Mouse (Mus musculus): Measurements from ENCODE around the gene Cacna2d4. TPM values are rescaled to one million over a fixed set of nuclear protein-coding genes. Genes with fewer than 3 reads are reported as not detected.

Cacna2d4 gene
- polyA plus RNA-seq, 1 experiment from 2014 or later, result not detected

DNA sequence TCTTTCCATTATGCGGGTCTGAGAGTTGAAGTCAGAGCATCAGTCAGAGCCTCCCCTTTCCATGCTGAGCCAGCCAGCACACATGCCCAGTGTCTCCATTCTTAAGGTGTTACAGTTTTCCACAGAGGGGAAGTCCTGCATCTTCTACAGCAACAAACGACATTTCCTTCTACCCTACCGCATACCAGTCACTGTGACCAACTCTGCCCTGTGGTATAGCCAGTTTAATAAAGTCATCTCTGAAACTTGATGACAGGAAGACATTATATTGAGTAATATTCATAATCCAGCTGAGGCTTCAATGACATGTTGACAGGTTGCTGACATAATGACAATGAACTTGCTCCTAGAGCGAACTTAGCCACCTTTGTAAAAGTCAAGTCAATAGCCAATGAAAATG is 154.4 kb downstream of the Cacna2d4 start:
- no peak for ATAC-seq (ENCODE audit: low read depth)
- Histone ChIP-seq H3K36me3 (no peaks in the 10 kb centered on the region), H3K4me2 (no peak overlapping the region), H3K27me3 (no peaks in the 10 kb centered on the region), H3K9ac (no peak overlapping the region), H3K9me3 (replicated peaks) (no peaks in the 10 kb centered on the region), H3K4me1 (replicated peaks) (peaks cover 34% of the 10 kb centered on the region), H3K4me3 (replicated peaks) (no peak overlapping the region), H3K27ac (no peak overlapping the region)
- no peak for DNase-seq
- WGBS (ENCODE audit: insufficient replicate concordance), result 79% methylated on average over 4 of the region's 4 CpGs

DNA sequence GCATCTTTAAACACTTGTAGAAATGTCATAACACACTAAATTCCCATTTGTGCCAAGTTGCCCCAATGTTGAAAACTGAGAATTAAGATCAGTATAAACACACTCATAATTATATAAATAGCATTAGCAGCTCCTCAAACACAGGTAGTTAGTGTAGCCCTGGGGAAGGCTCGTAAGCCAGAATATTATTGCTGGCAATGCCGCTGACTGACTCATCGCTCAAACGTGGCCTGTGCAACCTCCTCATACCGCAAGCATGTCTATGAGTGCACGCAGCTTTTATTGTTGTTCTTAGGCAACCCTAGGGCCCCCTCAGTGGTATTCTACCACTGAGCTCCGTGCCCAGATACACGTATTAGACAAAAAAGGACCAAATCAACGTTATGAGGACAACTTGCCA is 156.5 kb downstream of the Cacna2d4 start:
- Histone ChIP-seq H3K36me3 (no peaks in the 10 kb centered on the region), H3K4me1 (replicated peaks) (peaks cover 27% of the 10 kb centered on the region), H3K9ac (no peak overlapping the region), H3K27ac (no peak overlapping the region), H3K4me2 (no peak overlapping the region), H3K4me3 (replicated peaks) (no peak overlapping the region), H3K27me3 (no peaks in the 10 kb centered on the region), H3K9me3 (replicated peaks) (no peaks in the 10 kb centered on the region)
- ATAC-seq (ENCODE audit: low read depth), result no peak
- 78% methylated on average over 9 of the region's 9 CpGs for WGBS (ENCODE audit: insufficient replicate concordance)
- no peak for DNase-seq

DNA sequence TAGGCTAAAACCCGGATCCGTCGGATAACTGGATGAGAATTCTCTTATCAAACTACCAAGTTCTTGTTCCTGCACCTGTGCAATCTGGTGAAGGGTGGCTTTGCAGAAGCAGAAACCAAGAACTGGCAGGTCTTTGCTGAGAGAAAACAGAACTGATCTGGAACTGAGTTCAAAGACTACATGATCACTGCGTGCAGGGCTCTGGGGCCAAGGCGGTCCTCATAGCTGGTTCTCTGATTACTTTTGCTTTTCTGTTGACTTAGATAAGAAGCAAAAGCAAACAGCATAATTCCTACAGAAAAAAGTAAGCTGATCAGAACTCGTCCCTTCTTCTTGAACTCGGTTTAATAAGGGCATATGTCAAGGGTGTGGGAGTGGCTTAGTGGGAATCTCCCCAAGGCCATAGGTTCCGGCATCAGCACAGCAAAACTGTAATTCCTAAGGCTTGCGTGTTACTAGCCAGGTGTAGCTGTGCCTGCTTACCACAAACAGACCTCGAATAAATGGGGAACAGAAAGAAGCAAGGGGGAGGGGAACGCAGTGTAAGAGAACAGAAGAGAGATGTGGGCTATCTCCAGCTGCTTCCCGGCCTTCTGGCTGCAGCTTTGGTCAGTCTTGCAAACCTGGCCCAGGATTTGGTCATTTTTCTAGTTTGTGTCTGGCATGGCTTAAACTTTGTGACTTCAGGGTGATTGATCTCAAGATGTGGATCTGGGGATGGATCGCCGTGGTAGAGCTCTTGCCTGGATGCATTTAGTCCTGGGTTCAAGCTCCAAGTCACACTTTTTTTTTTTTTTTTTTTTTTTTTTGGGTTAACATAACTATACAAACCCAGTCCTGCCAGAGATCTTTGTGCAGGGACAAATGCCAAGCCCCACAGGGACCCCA is 159.3 kb downstream of the Cacna2d4 start:
- Histone ChIP-seq H3K4me1 (replicated peaks) (peaks cover 16% of the 10 kb centered on the region), H3K9ac (no peak overlapping the region), H3K27me3 (no peaks in the 10 kb centered on the region), H3K4me3 (replicated peaks) (no peak overlapping the region), H3K36me3 (no peaks in the 10 kb centered on the region), H3K27ac (peak overlapping the region; percentile 4; the same call in 1 of the 2 replicates), H3K4me2 (peak overlapping the region; percentile 7), H3K9me3 (replicated peaks) (no peaks in the 10 kb centered on the region)
- 36% methylated on average over 14 of the region's 14 CpGs for WGBS (ENCODE audit: insufficient replicate concordance)
- ATAC-seq (ENCODE audit: low read depth) (peak; percentile 34; the same call in 1 of the 2 replicates), DNase-seq (no peak)

DNA sequence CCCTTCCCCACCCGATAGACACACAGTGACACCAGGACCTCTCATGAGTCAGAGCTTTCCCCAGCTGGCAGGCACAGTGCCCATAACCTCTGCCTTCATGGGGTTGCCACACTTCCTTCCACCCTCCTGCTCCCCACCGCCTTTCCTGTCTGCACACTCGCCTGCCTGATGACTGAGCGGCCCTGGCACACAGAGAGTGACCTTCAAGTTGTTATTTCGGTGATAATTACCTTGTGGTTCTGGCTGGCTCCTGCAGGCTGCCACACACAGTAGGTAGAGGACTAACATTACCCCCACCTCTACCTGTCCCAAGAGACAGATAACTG is 159.9 kb downstream of the Cacna2d4 start:
- 23% methylated on average over 5 of the region's 5 CpGs for WGBS (ENCODE audit: insufficient replicate concordance)
- H3K4me1 ChIP-seq (replicated peaks), result peaks cover 16% of the 10 kb centered on the region
- no peak overlapping the region; the same call in 1 of the 2 replicates for H3K27ac ChIP-seq
- no peak overlapping the region for H3K9ac ChIP-seq
- ATAC-seq (ENCODE audit: low read depth), result peak; percentile 47
- H3K9me3 ChIP-seq (replicated peaks), result no peaks in the 10 kb centered on the region
- DNase-seq, result no peak
- H3K4me3 ChIP-seq (replicated peaks), result no peak overlapping the region
- no peaks in the 10 kb centered on the region for H3K27me3 ChIP-seq
- H3K4me2 ChIP-seq, result no peak overlapping the region
- no peaks in the 10 kb centered on the region for H3K36me3 ChIP-seq

DNA sequence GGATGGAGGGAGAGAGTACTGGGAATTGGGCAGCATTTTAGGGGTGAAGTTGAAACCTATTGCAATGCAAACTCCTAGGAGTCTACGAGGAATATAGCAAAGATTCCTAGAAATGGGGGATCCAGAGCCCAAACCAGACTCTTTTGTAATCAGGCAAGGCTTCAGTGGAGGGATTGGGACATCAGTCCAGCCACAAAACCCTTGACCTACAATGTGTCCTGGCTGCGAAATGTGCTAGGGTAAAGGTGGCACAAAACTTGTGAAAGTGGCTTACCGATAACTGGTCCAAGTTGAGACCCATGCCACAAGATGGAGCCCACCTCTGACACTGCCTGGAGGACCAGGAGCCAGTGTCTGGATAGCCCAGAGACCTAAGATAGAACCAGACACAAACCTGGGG is 163.0 kb downstream of the Cacna2d4 start:
- Histone ChIP-seq H3K4me2 (no peak overlapping the region), H3K4me1 (replicated peaks) (peaks cover 35% of the 10 kb centered on the region), H3K27ac (no peak overlapping the region), H3K9ac (no peak overlapping the region), H3K36me3 (no peaks in the 10 kb centered on the region), H3K9me3 (replicated peaks) (no peaks in the 10 kb centered on the region), H3K27me3 (no peaks in the 10 kb centered on the region), H3K4me3 (replicated peaks) (no peak overlapping the region)
- WGBS (ENCODE audit: insufficient replicate concordance), result 73% methylated on average over 3 of the region's 3 CpGs
- ATAC-seq (ENCODE audit: low read depth) (no peak), DNase-seq (no peak)

DNA sequence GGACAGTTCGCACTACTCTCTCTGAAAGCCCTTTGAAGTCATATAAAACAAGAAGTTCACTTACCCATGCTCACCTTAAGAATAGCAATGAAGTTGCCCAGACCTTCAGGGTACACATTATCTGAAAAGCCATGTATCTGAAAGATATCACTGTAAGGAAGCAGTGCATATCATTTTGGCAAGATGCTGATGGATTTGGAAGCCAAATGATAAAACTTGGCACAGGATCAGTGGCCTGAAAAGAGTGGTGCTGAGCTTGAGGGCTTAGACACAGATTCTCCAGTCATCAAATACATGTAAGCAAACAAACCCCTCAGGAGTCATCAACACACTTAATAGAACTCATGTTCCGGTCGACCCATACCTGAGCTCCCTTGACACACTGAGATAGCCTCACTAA is 164.3 kb downstream of the Cacna2d4 start:
- no peak for ATAC-seq (ENCODE audit: low read depth)

DNA sequence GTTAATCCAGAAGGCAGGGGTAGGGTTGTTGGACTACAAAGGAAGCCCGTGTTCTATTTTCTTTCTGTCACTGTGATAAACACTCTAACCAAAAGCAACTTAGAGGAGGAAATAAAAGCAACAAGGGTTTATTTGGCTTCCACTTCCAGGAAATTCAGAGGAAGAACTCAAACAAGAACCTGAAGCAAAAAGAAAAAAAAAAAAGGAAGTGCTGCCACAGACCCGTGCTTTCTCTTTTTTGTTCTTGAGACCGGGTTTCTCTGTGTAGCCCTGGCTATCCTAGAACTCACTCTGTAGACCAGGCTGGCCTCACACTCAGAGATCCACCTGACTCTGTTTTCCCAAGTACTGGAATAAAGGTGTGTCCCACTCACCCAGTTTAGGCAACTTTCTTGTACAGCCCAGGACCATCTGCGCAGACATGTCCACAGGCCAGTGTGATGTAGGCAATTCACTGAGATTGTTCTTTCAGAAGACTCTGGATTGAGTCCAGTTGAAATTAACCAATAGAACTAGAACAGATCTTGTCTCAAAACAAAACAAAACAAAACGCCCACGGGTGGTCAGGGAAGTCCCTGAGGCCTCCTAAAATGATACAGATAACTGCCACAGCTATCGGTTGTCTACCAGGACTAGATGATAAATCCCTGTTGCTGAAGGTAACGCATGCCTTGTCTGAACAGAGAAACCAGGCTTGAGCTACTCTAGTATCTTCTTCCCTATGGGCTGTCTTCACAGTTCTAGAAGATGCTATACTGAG is 165.4 kb downstream of the Cacna2d4 start:
- 41% methylated on average over 8 of the region's 8 CpGs for WGBS (ENCODE audit: insufficient replicate concordance)
- no peak for ATAC-seq (ENCODE audit: low read depth)
- H3K4me2 ChIP-seq, result no peak overlapping the region
- no peak overlapping the region for H3K4me3 ChIP-seq (replicated peaks)
- no peaks in the 10 kb centered on the region for H3K36me3 ChIP-seq
- no peaks in the 10 kb centered on the region for H3K9me3 ChIP-seq (replicated peaks)
- no peak for DNase-seq
- no peak overlapping the region for H3K9ac ChIP-seq
- H3K4me1 ChIP-seq (replicated peaks), result peaks cover 19% of the 10 kb centered on the region
- no peak overlapping the region for H3K27ac ChIP-seq
- no peaks in the 10 kb centered on the region for H3K27me3 ChIP-seq

More for the DNA sequence above, 164.3 kb downstream of the Cacna2d4 start:
- Histone ChIP-seq H3K9ac (no peak overlapping the region), H3K27me3 (no peaks in the 10 kb centered on the region), H3K4me1 (replicated peaks) (peaks cover 29% of the 10 kb centered on the region), H3K9me3 (replicated peaks) (no peaks in the 10 kb centered on the region), H3K4me2 (no peak overlapping the region), H3K4me3 (replicated peaks) (no peak overlapping the region), H3K27ac (no peak overlapping the region), H3K36me3 (no peaks in the 10 kb centered on the region)
- WGBS (ENCODE audit: insufficient replicate concordance), result 90% methylated on average over 3 of the region's 3 CpGs
- no peak for DNase-seq

Other genes starting within 250 kb of the Cacna2d4 start
- gene Dcp1b, start 61.3 kb upstream of the Cacna2d4 start, polyA plus RNA-seq (2015; fragmentation: Nextera tagmentation; extraction: Ambion mirVana), result 3.2 and 3.3 TPM in 2 replicates
- 0.24 and 0.25 TPM in 2 replicates for gene Cacna1c, start 40.1 kb upstream of the Cacna2d4 start, polyA plus RNA-seq (2015; fragmentation: Nextera tagmentation; extraction: Ambion mirVana)
- gene Lrtm2, start 94.2 kb downstream of the Cacna2d4 start, polyA plus RNA-seq (2015; fragmentation: Nextera tagmentation; extraction: Ambion mirVana), result 0.03 TPM in 1 of 2 replicates, not detected in the other
- gene Adipor2, start 181.2 kb downstream of the Cacna2d4 start, polyA plus RNA-seq (2015; fragmentation: Nextera tagmentation; extraction: Ambion mirVana), result 33.3 and 38.6 TPM in 2 replicates
- 2.8 and 3.1 TPM in 2 replicates for gene Fbxl14, start 243.1 kb downstream of the Cacna2d4 start, polyA plus RNA-seq (2015; fragmentation: Nextera tagmentation; extraction: Ambion mirVana)